Mouse (Mus musculus): ENCODE results near the gene Manba. TPM values are rescaled to one million over a fixed set of nuclear protein-coding genes. Genes with fewer than 3 reads are reported as not detected.
"Not testable (repeated sequence)": the region's sequence is repeated elsewhere in the genome, so short reads cannot be mapped to it uniquely, and the experiment has no call there.

The Manba gene
- total RNA-seq (2014; fragmentation: Nextera tagmentation), result 7.0 and 10.7 TPM in 2 replicates
- total RNA-seq (2017), result 16.4 and 22.3 TPM in 2 replicates

GRCm38 (mm10) chr3:135485128-135485899 lies at the start of gene Manba:
Manba (plus strand) TSS chr3:135485611.
- peak; percentile 95 for ATAC-seq (replicated peaks; ENCODE audit: low FRiP score, low TSS enrichment, poor library complexity, severe bottlenecking)

GRCm38 (mm10) chr3:135436901-135437616 lies 48.4 kb upstream of the Manba start:
- ATAC-seq (replicated peaks; ENCODE audit: low FRiP score, low TSS enrichment, poor library complexity, severe bottlenecking), result no peak

GRCm38 (mm10) chr3:135437758-135438495 lies 47.5 kb upstream of the Manba start, which contains the start of gene Ube2d3:
Ube2d3 (plus strand) TSS chr3:135438149.
- ATAC-seq (replicated peaks; ENCODE audit: low FRiP score, low TSS enrichment, poor library complexity, severe bottlenecking), result peak; percentile 85

GRCm38 (mm10) chr3:135438531-135438912 lies 46.9 kb upstream of the Manba start:
- peak; percentile 43 for ATAC-seq (replicated peaks; ENCODE audit: low FRiP score, low TSS enrichment, poor library complexity, severe bottlenecking)

- ATAC-seq (replicated peaks; ENCODE audit: low FRiP score, low TSS enrichment, poor library complexity, severe bottlenecking), result peak; percentile 46
Measured at GRCm38 (mm10) chr3:135438913-135439531, 46.4 kb upstream of the Manba start.

- ATAC-seq (replicated peaks; ENCODE audit: low FRiP score, low TSS enrichment, poor library complexity, severe bottlenecking), result no peak
Measured at GRCm38 (mm10) chr3:135439651-135440050, 45.8 kb upstream of the Manba start.

GRCm38 (mm10) chr3:135440221-135440620 lies 45.2 kb upstream of the Manba start:
- ATAC-seq (replicated peaks; ENCODE audit: low FRiP score, low TSS enrichment, poor library complexity, severe bottlenecking), result peak; percentile 14; the same call in 1 of the 2 replicates

- no peak for ATAC-seq (replicated peaks; ENCODE audit: low FRiP score, low TSS enrichment, poor library complexity, severe bottlenecking)
Measured at GRCm38 (mm10) chr3:135440621-135441020, 44.8 kb upstream of the Manba start.

GRCm38 (mm10) chr3:135444930-135445329 lies 40.5 kb upstream of the Manba start:
- ATAC-seq (replicated peaks; ENCODE audit: low FRiP score, low TSS enrichment, poor library complexity, severe bottlenecking), result no peak

GRCm38 (mm10) chr3:135458981-135459380 lies 26.4 kb upstream of the Manba start:
- no peak for ATAC-seq (replicated peaks; ENCODE audit: low FRiP score, low TSS enrichment, poor library complexity, severe bottlenecking)

- no peak for ATAC-seq (replicated peaks; ENCODE audit: low FRiP score, low TSS enrichment, poor library complexity, severe bottlenecking)
Measured at GRCm38 (mm10) chr3:135468402-135468801, 17.0 kb upstream of the Manba start.

GRCm38 (mm10) chr3:135469146-135469545 lies 16.3 kb upstream of the Manba start:
- ATAC-seq (replicated peaks; ENCODE audit: low FRiP score, low TSS enrichment, poor library complexity, severe bottlenecking), result no peak

GRCm38 (mm10) chr3:135469974-135470373 lies 15.4 kb upstream of the Manba start:
- peak; percentile 58 for ATAC-seq (replicated peaks; ENCODE audit: low FRiP score, low TSS enrichment, poor library complexity, severe bottlenecking)

GRCm38 (mm10) chr3:135470823-135471222 lies 14.6 kb upstream of the Manba start:
- ATAC-seq (replicated peaks; ENCODE audit: low FRiP score, low TSS enrichment, poor library complexity, severe bottlenecking), result no peak

GRCm38 (mm10) chr3:135475025-135475424 lies 10.4 kb upstream of the Manba start:
- ATAC-seq (replicated peaks; ENCODE audit: low FRiP score, low TSS enrichment, poor library complexity, severe bottlenecking), result no peak

GRCm38 (mm10) chr3:135476286-135476685 lies 9.1 kb upstream of the Manba start:
- ATAC-seq (replicated peaks; ENCODE audit: low FRiP score, low TSS enrichment, poor library complexity, severe bottlenecking), result no peak

- no peak for ATAC-seq (replicated peaks; ENCODE audit: low FRiP score, low TSS enrichment, poor library complexity, severe bottlenecking)
Measured at GRCm38 (mm10) chr3:135476977-135477376, 8.4 kb upstream of the Manba start.

- not testable (repeated sequence) for ATAC-seq (replicated peaks; ENCODE audit: low FRiP score, low TSS enrichment, poor library complexity, severe bottlenecking)
Measured at GRCm38 (mm10) chr3:135479090-135479489, 6.3 kb upstream of the Manba start.

GRCm38 (mm10) chr3:135480767-135481166 lies 4.6 kb upstream of the Manba start:
- ATAC-seq (replicated peaks; ENCODE audit: low FRiP score, low TSS enrichment, poor library complexity, severe bottlenecking), result no peak
